Mouse (Mus musculus) cortical plate, adult 2 months (tissue): ENCODE results near the gene Il18r1. TPM values are rescaled to one million over a fixed set of nuclear protein-coding genes. Genes with fewer than 3 reads are reported as not detected.

ENCODE experiments used
- H3K27ac ChIP-seq: fragments of 200-500 bp; 2 replicates; pipeline ENCODE4 v1.5.1; 2012; ENCODE audit warnings: low read length, control low read depth, inconsistent platforms; ENCODE audit not compliant: insufficient read depth
- H3K4me1 ChIP-seq: fragments of 200-500 bp; 2 replicates; pipeline ENCODE4 v1.6.1; 2011; ENCODE audit warnings: low read length; ENCODE audit not compliant: control insufficient read depth, insufficient read depth
- H3K4me3 ChIP-seq: fragments of 200-500 bp; 2 replicates; pipeline ENCODE4 v1.5.1; 2011; ENCODE audit warnings: mild to moderate bottlenecking, low read length, control low read depth; ENCODE audit not compliant: insufficient read depth
- CTCF ChIP-seq: fragments of 200-500 bp; IDR thresholded peaks from 2 replicates; pipeline ENCODE4 v1.5.1; 2011; ENCODE audit warnings: mild to moderate bottlenecking, control low read depth, low read length; ENCODE audit not compliant: insufficient read depth; ENCODE audit errors: extremely low read depth
- POLR2A ChIP-seq: fragments of 200-500 bp; IDR thresholded peaks from 2 replicates; pipeline ENCODE4 v1.6.1; 2011; ENCODE audit warnings: mild to moderate bottlenecking, low read length, control low read depth; ENCODE audit not compliant: insufficient read depth; ENCODE audit errors: extremely low read depth
- polyA plus RNA-seq: library from polyadenylated mRNA; depleted of rRNA; stranded (reverse); fragments of >200 nt; gene quantifications from 2 replicates; pipeline ENCODE4 v1.2.3, GENCODE M21; 2012; rRNA removed

The Il18r1 gene
- polyA plus RNA-seq, 1 experiment = not detected

DNA sequence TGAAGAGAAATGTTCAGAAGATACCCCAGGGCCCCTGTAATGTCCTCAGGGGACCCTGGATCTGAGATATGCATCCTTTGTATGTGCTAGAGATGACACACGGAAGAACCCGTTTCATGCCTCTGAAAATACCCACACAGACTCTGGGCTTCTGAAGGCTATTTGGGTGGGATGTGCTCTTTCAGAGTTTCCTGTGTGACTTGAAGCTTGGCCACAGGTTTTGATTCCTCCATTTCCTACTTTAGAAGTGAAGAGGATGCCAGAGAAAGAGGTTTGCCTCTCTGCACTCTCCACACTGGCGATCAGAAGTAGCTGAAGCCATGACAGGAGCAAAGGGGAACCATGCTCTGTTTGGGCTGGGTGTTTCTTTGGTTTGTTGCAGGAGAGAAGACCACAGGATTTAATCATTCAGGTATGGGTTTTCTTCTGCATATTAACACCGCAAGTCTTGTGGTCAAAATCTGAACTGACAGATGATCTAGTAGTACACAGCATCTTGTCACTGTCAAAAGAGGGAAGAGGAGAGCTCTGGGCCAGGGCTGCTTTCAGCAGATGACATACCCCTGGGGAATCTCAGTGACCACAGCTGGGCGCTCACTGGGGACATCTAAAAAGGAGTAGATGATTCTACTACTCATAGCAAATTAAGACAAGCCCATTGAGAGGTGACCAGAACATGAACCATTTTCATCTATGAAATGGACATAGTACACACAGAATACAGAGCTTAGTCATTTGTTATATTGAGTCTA, 58.8 kb downstream of the Il18r1 start:
- H3K27ac ChIP-seq = no peak overlapping the region
- no peak overlapping the region for H3K4me3 ChIP-seq
- no peak for TF ChIP-seq CTCF
- TF ChIP-seq POLR2A = no peak
- H3K4me1 ChIP-seq = no peaks in the 10 kb centered on the region

DNA sequence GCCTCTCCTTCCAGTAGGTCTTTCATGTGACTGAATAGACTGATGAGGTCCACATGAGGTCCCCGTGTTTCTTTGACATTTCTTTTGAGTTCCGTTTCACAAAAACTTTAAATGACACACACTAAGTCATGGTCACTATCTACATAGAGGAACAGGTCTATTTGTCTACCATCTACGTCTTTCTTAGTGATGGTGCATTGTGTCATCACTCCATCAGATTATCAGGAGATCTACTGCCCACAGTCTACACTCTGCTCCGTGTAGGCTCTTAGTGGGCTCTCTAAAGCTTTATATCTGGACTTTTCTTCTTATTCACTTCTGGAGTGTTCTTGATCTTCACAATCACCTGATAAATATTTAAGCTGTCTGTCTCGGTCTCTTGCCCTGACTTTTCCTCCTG, 63.9 kb downstream of the Il18r1 start:
- Histone ChIP-seq H3K27ac (no peak overlapping the region), H3K4me1 (no peaks in the 10 kb centered on the region), H3K4me3 (no peak overlapping the region)
- TF ChIP-seq CTCF = no peak

DNA sequence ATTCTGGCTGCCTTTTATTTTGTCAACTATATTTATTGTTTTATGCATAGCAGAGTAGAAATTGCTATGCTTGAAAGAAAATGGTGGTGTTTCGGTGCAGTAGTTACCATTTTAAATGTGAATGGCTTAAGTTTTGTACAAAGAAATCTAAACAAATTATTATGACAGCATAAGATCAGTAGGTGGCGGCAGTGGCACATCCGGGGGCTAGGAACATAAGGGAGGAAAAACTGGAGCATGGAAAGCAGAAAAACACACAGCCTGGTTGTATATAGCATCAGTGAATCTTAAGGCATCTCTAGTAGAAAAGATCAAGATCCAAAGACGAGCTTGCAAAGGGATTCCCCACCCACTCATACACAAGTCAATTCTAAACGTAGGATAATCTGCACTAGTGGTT, 72.2 kb downstream of the Il18r1 start:
- no peak overlapping the region for H3K4me3 ChIP-seq
- H3K4me1 ChIP-seq = no peaks in the 10 kb centered on the region
- TF ChIP-seq POLR2A = no peak
- TF ChIP-seq CTCF = no peak
- no peak overlapping the region for H3K27ac ChIP-seq

DNA sequence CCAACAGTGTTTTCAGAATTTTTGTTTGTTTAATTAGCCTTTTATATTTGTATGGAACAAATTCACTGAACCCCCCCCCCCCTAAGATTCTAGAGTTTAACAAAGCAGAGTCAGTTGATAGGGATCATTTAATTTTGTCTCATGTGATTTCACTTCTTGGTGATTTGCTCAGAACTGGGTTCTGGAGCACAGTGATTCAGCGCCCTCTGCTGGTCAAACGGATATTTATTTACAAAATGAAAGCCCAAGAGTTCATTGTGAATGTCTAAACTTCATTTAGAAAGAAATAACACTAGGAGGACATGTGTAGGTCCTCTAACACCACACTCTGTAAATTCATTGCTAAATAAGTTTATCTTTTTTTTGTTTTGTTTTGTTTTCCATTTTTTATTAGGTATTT, 79.3 kb downstream of the Il18r1 start:
- no peak overlapping the region for H3K27ac ChIP-seq
- TF ChIP-seq POLR2A = no peak
- peak; percentile 75 for TF ChIP-seq CTCF
- no peak overlapping the region for H3K4me3 ChIP-seq
- H3K4me1 ChIP-seq = no peaks in the 10 kb centered on the region

DNA sequence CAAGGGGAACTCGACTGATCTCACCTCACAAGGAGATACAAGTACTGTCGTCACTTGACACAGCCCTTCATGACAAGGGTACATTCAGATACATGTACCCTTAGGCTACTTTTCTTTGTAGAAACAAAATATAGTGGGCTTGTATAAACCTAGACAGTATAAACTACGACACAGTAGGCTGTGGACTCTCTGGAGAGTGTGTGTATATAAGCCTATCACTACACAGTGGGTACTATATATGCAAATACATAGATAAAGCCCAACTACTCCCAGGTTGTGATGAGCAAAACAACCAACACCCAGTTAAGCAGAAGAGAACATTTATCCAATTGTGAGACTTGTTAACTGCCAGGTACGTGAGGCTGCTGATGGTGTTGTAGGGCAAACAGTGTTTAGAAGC, 81.3 kb downstream of the Il18r1 start:
- Histone ChIP-seq H3K27ac (no peak overlapping the region), H3K4me1 (no peaks in the 10 kb centered on the region), H3K4me3 (no peak overlapping the region)
- TF ChIP-seq POLR2A (no peak), CTCF (no peak)

DNA sequence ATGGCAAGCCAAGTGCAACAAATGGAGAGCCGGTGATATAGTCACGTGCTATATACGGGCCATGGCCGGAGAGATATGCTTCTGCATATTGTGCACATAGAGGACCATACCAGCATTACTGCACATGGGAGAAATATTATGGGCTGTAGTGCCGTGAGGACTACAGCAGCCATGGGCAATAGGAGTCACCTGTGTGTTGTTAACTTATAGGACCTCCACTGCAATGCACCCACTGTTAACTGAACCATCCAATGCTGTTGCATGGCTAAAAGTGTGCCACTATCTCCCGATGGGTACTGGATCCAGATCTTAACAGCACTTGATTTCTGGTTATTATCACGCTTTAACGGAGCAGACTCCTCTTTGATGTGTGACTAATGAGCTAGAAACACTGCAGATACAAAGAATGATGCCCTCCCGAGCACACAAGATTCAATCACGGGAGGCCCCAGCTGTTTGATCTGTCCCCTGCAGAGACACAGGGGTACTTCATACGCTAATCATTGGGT, 81.8 kb downstream of the Il18r1 start:
- TF ChIP-seq CTCF (no peak), POLR2A (no peak)
- no peak overlapping the region for H3K27ac ChIP-seq
- H3K4me3 ChIP-seq = no peak overlapping the region
- no peaks in the 10 kb centered on the region for H3K4me1 ChIP-seq

DNA sequence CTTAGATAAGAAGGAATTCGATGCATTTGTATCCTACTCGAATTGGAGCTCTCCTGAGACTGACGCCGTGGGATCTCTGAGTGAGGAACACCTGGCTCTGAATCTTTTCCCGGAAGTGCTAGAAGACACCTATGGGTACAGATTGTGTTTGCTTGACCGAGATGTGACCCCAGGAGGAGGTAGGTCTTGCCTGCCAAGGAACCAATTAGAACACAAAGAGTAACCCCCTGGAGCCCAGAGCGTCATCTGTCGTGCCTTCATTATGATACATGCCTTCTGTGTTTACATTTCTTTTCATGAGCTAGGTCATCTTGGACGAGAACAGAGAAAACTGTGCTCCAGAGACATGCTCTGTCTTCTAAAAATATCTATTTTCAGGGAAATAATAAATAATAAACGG, 82.4 kb downstream of the Il18r1 start:
- Histone ChIP-seq H3K4me1 (no peaks in the 10 kb centered on the region), H3K27ac (no peak overlapping the region), H3K4me3 (no peak overlapping the region)
- no peak for TF ChIP-seq CTCF
- TF ChIP-seq POLR2A = no peak

Other genes starting within 250 kb of the Il18r1 start
- gene Il1r1, start 240.5 kb upstream of the Il18r1 start, polyA plus RNA-seq = 1.9 and 2.3 TPM in 2 replicates
- 0.62 and 0.65 TPM in 2 replicates for gene Il1rl2, start 140.9 kb upstream of the Il18r1 start, polyA plus RNA-seq
- gene Il1rl1, start 36.0 kb upstream of the Il18r1 start, polyA plus RNA-seq = 0.08 and 0.13 TPM in 2 replicates
- gene Il18rap, start 49.8 kb downstream of the Il18r1 start, polyA plus RNA-seq = 0.02 and 0.13 TPM in 2 replicates
- 0.33 and 1.0 TPM in 2 replicates for gene Slc9a4, start 114.5 kb downstream of the Il18r1 start, polyA plus RNA-seq
- 2.9 and 4.4 TPM in 2 replicates for gene Slc9a2, start 215.0 kb downstream of the Il18r1 start, polyA plus RNA-seq